Mouse (Mus musculus): Measurements from ENCODE around the gene Fat2. TPM values are rescaled to one million over a fixed set of nuclear protein-coding genes. Genes with fewer than 3 reads are reported as not detected.

The Fat2 gene
- polyA plus RNA-seq, 1 experiment from 2014 or later: 0.25 TPM

GRCm38 (mm10) chr11:55250527-55250926 is 85.8 kb downstream of the Fat2 start:
- H3K9me3 ChIP-seq (ENCODE audit: control insufficient read depth, low read length): no peaks in the 10 kb centered on the region
- H3K36me3 ChIP-seq (ENCODE audit: control insufficient read depth, insufficient read depth, low read length): no peaks in the 10 kb centered on the region
- no peak overlapping the region for H3K4me3 ChIP-seq (ENCODE audit: low read depth, low read length)
- no peak overlapping the region for H3K27ac ChIP-seq (replicated peaks; ENCODE audit: low read depth, low read length)
- WGBS: 84% methylated on average over 6 of the region's 6 CpGs
- no peak overlapping the region for H3K9ac ChIP-seq (ENCODE audit: low read length)
- DNase-seq (ENCODE audit: low spot score): no peak
- H3K27me3 ChIP-seq (ENCODE audit: control insufficient read depth, insufficient read depth, low read length): no peaks in the 10 kb centered on the region
- H3K4me2 ChIP-seq (ENCODE audit: low read depth, severe bottlenecking): no peak overlapping the region
- H3K4me1 ChIP-seq (ENCODE audit: control insufficient read depth, insufficient read depth, low read length): no peaks in the 10 kb centered on the region
- no peak for ATAC-seq (ENCODE audit: insufficient number of reproducible peaks, low FRiP score, low TSS enrichment, low read depth)

GRCm38 (mm10) chr11:55240556-55240955 is 95.8 kb downstream of the Fat2 start:
- ATAC-seq (ENCODE audit: insufficient number of reproducible peaks, low FRiP score, low TSS enrichment, low read depth) (no peak), DNase-seq (ENCODE audit: low spot score) (peak; percentile 52)
- WGBS: 71% methylated on average over 7 of the region's 7 CpGs

GRCm38 (mm10) chr11:55239496-55239895 is 96.9 kb downstream of the Fat2 start:
- H3K27ac ChIP-seq (replicated peaks; ENCODE audit: low read depth, low read length): no peak overlapping the region
- WGBS: 75% methylated on average over 3 of the region's 3 CpGs
- DNase-seq (ENCODE audit: low spot score): no peak
- H3K36me3 ChIP-seq (ENCODE audit: control insufficient read depth, insufficient read depth, low read length): no peaks in the 10 kb centered on the region
- H3K9ac ChIP-seq (ENCODE audit: low read length): no peak overlapping the region
- no peak overlapping the region for H3K4me2 ChIP-seq (ENCODE audit: low read depth, severe bottlenecking)
- no peaks in the 10 kb centered on the region for H3K9me3 ChIP-seq (ENCODE audit: control insufficient read depth, low read length)
- no peak for ATAC-seq (ENCODE audit: insufficient number of reproducible peaks, low FRiP score, low TSS enrichment, low read depth)
- H3K27me3 ChIP-seq (ENCODE audit: control insufficient read depth, insufficient read depth, low read length): no peaks in the 10 kb centered on the region
- no peaks in the 10 kb centered on the region for H3K4me1 ChIP-seq (ENCODE audit: control insufficient read depth, insufficient read depth, low read length)
- no peak overlapping the region for H3K4me3 ChIP-seq (ENCODE audit: low read depth, low read length)

More at GRCm38 (mm10) chr11:55240556-55240955, 95.8 kb downstream of the Fat2 start:
- Histone ChIP-seq H3K27ac (replicated peaks; ENCODE audit: low read depth, low read length) (no peak overlapping the region), H3K4me1 (ENCODE audit: control insufficient read depth, insufficient read depth, low read length) (no peaks in the 10 kb centered on the region), H3K4me3 (ENCODE audit: low read depth, low read length) (no peak overlapping the region), H3K4me2 (ENCODE audit: low read depth, severe bottlenecking) (no peak overlapping the region), H3K27me3 (ENCODE audit: control insufficient read depth, insufficient read depth, low read length) (no peaks in the 10 kb centered on the region), H3K9ac (ENCODE audit: low read length) (no peak overlapping the region), H3K9me3 (ENCODE audit: control insufficient read depth, low read length) (no peaks in the 10 kb centered on the region), H3K36me3 (ENCODE audit: control insufficient read depth, insufficient read depth, low read length) (no peaks in the 10 kb centered on the region)

GRCm38 (mm10) chr11:55236815-55237214 is 99.5 kb downstream of the Fat2 start:
- no peaks in the 10 kb centered on the region for H3K4me1 ChIP-seq (ENCODE audit: control insufficient read depth, insufficient read depth, low read length)
- no peak overlapping the region for H3K4me3 ChIP-seq (ENCODE audit: low read depth, low read length)
- H3K4me2 ChIP-seq (ENCODE audit: low read depth, severe bottlenecking): no peak overlapping the region
- no peak for ATAC-seq (ENCODE audit: insufficient number of reproducible peaks, low FRiP score, low TSS enrichment, low read depth)
- no peak for DNase-seq (ENCODE audit: low spot score)
- no peaks in the 10 kb centered on the region for H3K27me3 ChIP-seq (ENCODE audit: control insufficient read depth, insufficient read depth, low read length)
- no peaks in the 10 kb centered on the region for H3K36me3 ChIP-seq (ENCODE audit: control insufficient read depth, insufficient read depth, low read length)
- no peak overlapping the region for H3K27ac ChIP-seq (replicated peaks; ENCODE audit: low read depth, low read length)
- H3K9ac ChIP-seq (ENCODE audit: low read length): no peak overlapping the region
- 73% methylated on average over 1 of the region's 1 CpGs for WGBS
- no peaks in the 10 kb centered on the region for H3K9me3 ChIP-seq (ENCODE audit: control insufficient read depth, low read length)

GRCm38 (mm10) chr11:55234791-55235190 is 101.6 kb downstream of the Fat2 start:
- DNase-seq (ENCODE audit: low spot score): no peak
- Histone ChIP-seq H3K9ac (ENCODE audit: low read length) (no peak overlapping the region), H3K9me3 (ENCODE audit: control insufficient read depth, low read length) (no peaks in the 10 kb centered on the region), H3K4me1 (ENCODE audit: control insufficient read depth, insufficient read depth, low read length) (no peaks in the 10 kb centered on the region), H3K27ac (replicated peaks; ENCODE audit: low read depth, low read length) (no peak overlapping the region), H3K4me3 (ENCODE audit: low read depth, low read length) (no peak overlapping the region), H3K36me3 (ENCODE audit: control insufficient read depth, insufficient read depth, low read length) (no peaks in the 10 kb centered on the region), H3K4me2 (ENCODE audit: low read depth, severe bottlenecking) (no peak overlapping the region), H3K27me3 (ENCODE audit: control insufficient read depth, insufficient read depth, low read length) (no peaks in the 10 kb centered on the region)
- ATAC-seq (ENCODE audit: insufficient number of reproducible peaks, low FRiP score, low TSS enrichment, low read depth): no peak
- 81% methylated on average over 4 of the region's 4 CpGs for WGBS

- Histone ChIP-seq H3K4me3 (ENCODE audit: low read depth, low read length) (no peak overlapping the region), H3K4me2 (ENCODE audit: low read depth, severe bottlenecking) (no peak overlapping the region), H3K9ac (ENCODE audit: low read length) (no peak overlapping the region), H3K27ac (replicated peaks; ENCODE audit: low read depth, low read length) (no peak overlapping the region), H3K9me3 (ENCODE audit: control insufficient read depth, low read length) (no peaks in the 10 kb centered on the region), H3K27me3 (ENCODE audit: control insufficient read depth, insufficient read depth, low read length) (no peaks in the 10 kb centered on the region), H3K36me3 (ENCODE audit: control insufficient read depth, insufficient read depth, low read length) (no peaks in the 10 kb centered on the region), H3K4me1 (ENCODE audit: control insufficient read depth, insufficient read depth, low read length) (no peaks in the 10 kb centered on the region)
- ATAC-seq (ENCODE audit: insufficient number of reproducible peaks, low FRiP score, low TSS enrichment, low read depth): no peak
- 85% methylated on average over 7 of the region's 7 CpGs for WGBS
- DNase-seq (ENCODE audit: low spot score): no peak
These were observed 102.1 kb downstream of the Fat2 start for GRCm38 (mm10) chr11:55234288-55234687.

GRCm38 (mm10) chr11:55231034-55231433 is 105.3 kb downstream of the Fat2 start:
- Histone ChIP-seq H3K27ac (replicated peaks; ENCODE audit: low read depth, low read length) (no peak overlapping the region), H3K27me3 (ENCODE audit: control insufficient read depth, insufficient read depth, low read length) (no peaks in the 10 kb centered on the region), H3K36me3 (ENCODE audit: control insufficient read depth, insufficient read depth, low read length) (no peaks in the 10 kb centered on the region), H3K4me1 (ENCODE audit: control insufficient read depth, insufficient read depth, low read length) (no peaks in the 10 kb centered on the region), H3K4me3 (ENCODE audit: low read depth, low read length) (no peak overlapping the region), H3K9ac (ENCODE audit: low read length) (no peak overlapping the region), H3K4me2 (ENCODE audit: low read depth, severe bottlenecking) (no peak overlapping the region), H3K9me3 (ENCODE audit: control insufficient read depth, low read length) (no peaks in the 10 kb centered on the region)
- 91% methylated on average over 6 of the region's 6 CpGs for WGBS
- DNase-seq (ENCODE audit: low spot score): no peak
- ATAC-seq (ENCODE audit: insufficient number of reproducible peaks, low FRiP score, low TSS enrichment, low read depth): no peak

GRCm38 (mm10) chr11:55221306-55221705 is 115.1 kb downstream of the Fat2 start:
- 90% methylated on average over 7 of the region's 7 CpGs for WGBS
- ATAC-seq (ENCODE audit: insufficient number of reproducible peaks, low FRiP score, low TSS enrichment, low read depth): no peak

GRCm38 (mm10) chr11:55218473-55218872 is 117.9 kb downstream of the Fat2 start:
- Histone ChIP-seq H3K36me3 (ENCODE audit: control insufficient read depth, insufficient read depth, low read length) (peaks cover under 1% of the 10 kb centered on the region), H3K4me1 (ENCODE audit: control insufficient read depth, insufficient read depth, low read length) (no peaks in the 10 kb centered on the region), H3K4me3 (ENCODE audit: low read depth, low read length) (no peak overlapping the region), H3K4me2 (ENCODE audit: low read depth, severe bottlenecking) (no peak overlapping the region), H3K9me3 (ENCODE audit: control insufficient read depth, low read length) (no peaks in the 10 kb centered on the region), H3K9ac (ENCODE audit: low read length) (no peak overlapping the region), H3K27ac (replicated peaks; ENCODE audit: low read depth, low read length) (no peak overlapping the region), H3K27me3 (ENCODE audit: control insufficient read depth, insufficient read depth, low read length) (no peaks in the 10 kb centered on the region)
- WGBS: 83% methylated on average over 3 of the region's 3 CpGs
- DNase-seq (ENCODE audit: low spot score): no peak
- no peak for ATAC-seq (ENCODE audit: insufficient number of reproducible peaks, low FRiP score, low TSS enrichment, low read depth)

More at GRCm38 (mm10) chr11:55221306-55221705, 115.1 kb downstream of the Fat2 start:
- H3K4me3 ChIP-seq (ENCODE audit: low read depth, low read length): no peak overlapping the region
- H3K27me3 ChIP-seq (ENCODE audit: control insufficient read depth, insufficient read depth, low read length): no peaks in the 10 kb centered on the region
- H3K27ac ChIP-seq (replicated peaks; ENCODE audit: low read depth, low read length): no peak overlapping the region
- no peaks in the 10 kb centered on the region for H3K9me3 ChIP-seq (ENCODE audit: control insufficient read depth, low read length)
- no peaks in the 10 kb centered on the region for H3K4me1 ChIP-seq (ENCODE audit: control insufficient read depth, insufficient read depth, low read length)
- no peak overlapping the region for H3K9ac ChIP-seq (ENCODE audit: low read length)
- H3K4me2 ChIP-seq (ENCODE audit: low read depth, severe bottlenecking): no peak overlapping the region
- peaks cover 4% of the 10 kb centered on the region for H3K36me3 ChIP-seq (ENCODE audit: control insufficient read depth, insufficient read depth, low read length)
- no peak for DNase-seq (ENCODE audit: low spot score)

All from limb, embryonic 11.5 days (tissue).